Mouse (Mus musculus) bone marrow macrophage, adult 2 months (primary cell): ENCODE data around the gene Cd27. TPM values are rescaled to one million over a fixed set of nuclear protein-coding genes. Genes with fewer than 3 reads are reported as not detected.

Source experiments
- H3K27ac ChIP-seq: 2 replicates; pipeline ENCODE4 v1.5.1; 2012; ENCODE audit warnings: low read depth, low read length; ENCODE audit not compliant: insufficient read depth
- H3K4me1 ChIP-seq: 2 replicates; pipeline ENCODE4 v1.6.1; 2012; ENCODE audit warnings: low read length; ENCODE audit not compliant: control insufficient read depth, insufficient read depth
- H3K4me3 ChIP-seq: 2 replicates; pipeline ENCODE4 v1.5.1; 2012; ENCODE audit warnings: mild to moderate bottlenecking, low read length, moderate library complexity; ENCODE audit not compliant: insufficient read depth
- CTCF ChIP-seq: IDR thresholded peaks from 2 replicates; pipeline ENCODE4 v1.5.1; 2012; ENCODE audit warnings: low read depth, mild to moderate bottlenecking, low read length, moderate library complexity
- POLR2A ChIP-seq: IDR thresholded peaks from 2 replicates; pipeline ENCODE4 v1.6.1; 2012; ENCODE audit warnings: mild to moderate bottlenecking, low read depth, low read length, borderline replicate concordance
- polyA plus RNA-seq: library from polyadenylated mRNA; stranded (reverse); fragments of >200 nt; gene quantifications from 2 replicates; pipeline ENCODE4 v1.2.4, GENCODE M21; 2012; ENCODE audit not compliant: missing spikeins, insufficient read depth, insufficient read length

Cd27 gene
- polyA plus RNA-seq, 1 experiment: not detected

DNA sequence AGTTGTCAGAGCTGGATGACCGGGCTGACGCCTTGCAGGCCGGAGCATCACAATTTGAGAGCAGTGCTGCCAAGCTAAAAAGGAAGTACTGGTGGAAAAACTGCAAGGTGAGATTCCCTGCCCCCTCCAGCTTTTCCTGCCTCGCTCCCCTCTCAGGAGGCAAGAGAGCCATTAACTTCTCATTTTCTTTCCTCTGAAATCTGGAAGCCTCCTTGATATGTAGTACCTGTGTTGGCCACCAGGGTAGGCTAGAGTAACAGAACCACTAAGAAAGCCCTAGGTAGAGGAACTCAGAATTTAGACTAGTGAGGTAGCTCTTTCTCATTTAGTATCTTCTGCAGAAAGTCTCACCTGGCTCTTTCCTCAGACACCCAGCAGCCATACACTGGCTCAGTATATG is 17.8 kb downstream of the Cd27 start:
- Histone ChIP-seq H3K4me1 (peaks cover 16% of the 10 kb centered on the region), H3K27ac (peak overlapping the region; percentile 14; the same call in 1 of the 2 replicates), H3K4me3 (no peak overlapping the region)
- TF ChIP-seq POLR2A (no peak), CTCF (no peak)

DNA sequence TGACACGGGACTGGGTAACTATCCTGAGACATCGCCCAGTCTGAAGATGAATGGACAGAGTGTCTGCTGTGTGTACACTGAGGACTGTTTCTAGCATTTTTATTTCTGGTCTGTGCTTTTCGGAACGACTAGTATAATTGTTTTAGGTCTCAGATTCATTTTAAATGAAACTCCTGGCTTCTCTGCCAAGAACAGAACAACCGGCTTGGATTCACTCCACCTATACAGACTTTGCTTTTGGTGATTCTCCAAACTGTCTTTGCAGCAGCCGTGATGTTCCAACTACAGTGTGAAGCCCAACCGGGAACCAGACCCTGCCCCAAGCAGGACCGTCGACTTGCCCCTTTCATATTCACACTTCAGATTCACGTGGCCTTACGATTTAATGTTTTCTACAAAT is 18.9 kb downstream of the Cd27 start:
- Histone ChIP-seq H3K4me1 (peaks cover 16% of the 10 kb centered on the region), H3K4me3 (no peak overlapping the region), H3K27ac (no peak overlapping the region)
- TF ChIP-seq POLR2A: no peak
- no peak for TF ChIP-seq CTCF

DNA sequence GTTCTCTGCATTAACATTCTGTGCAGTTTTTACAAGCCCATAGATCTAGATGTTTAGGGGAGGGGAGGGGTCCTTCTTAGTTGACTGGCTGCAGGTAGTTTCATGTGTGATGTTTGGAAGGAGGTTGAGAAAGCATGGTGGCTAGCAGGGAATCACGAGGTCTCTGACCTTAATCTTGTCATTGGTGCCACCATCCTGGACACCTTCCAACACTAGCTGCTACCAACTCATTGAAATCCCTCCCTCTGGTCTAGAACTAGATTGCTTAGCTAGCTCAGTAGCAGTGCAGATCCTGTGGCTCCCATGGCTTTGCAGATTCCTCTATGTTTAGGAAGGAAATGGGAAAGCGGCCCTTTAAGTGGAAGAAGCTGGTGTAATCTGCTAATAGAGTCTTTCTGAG is 19.9 kb downstream of the Cd27 start:
- Histone ChIP-seq H3K4me3 (peak overlapping the region; percentile 47; the same call in 1 of the 2 replicates), H3K27ac (no peak overlapping the region), H3K4me1 (peaks cover 16% of the 10 kb centered on the region)
- TF ChIP-seq CTCF (no peak), POLR2A (no peak)

DNA sequence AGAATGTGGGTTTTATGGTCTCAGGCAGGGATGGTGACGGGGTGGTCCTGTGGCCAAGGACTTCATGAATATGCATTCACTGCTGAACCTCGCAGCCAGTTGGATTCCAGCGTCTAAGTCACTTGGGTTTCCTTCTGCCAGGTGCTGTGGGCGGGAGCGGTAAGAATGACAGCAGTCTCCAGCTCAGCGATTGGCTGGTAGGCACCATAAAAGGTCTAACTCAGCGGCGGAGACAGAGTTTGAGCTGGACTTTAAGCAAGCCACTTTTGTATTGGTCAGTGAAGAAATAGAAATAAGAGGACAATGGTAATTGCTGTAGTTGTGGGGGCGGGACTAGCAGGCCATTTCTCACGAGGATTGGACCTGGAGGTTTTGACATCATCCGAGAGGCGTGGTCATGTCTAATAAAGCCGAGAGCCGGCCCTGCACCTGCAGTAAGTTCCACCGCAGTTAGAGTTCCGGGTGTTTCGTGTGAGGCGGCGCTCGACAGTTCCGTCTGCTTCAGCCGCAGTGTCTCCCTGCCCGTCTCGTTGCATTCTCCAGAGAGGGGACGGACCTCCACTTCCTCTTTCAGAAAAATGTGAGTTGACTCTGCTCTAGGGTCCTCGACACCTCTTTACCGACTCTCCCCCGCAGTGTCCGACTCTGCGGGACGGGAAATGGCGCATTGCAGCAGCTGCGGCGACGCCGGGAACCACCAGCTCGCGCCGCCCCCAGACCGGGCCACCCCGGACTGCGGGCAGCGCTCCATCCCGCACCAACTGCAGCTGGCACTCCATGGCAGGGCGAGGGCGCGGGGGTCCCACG is 21.5 kb downstream of the Cd27 start, which contains the start of gene Vamp1:
TSS of gene Vamp1 (plus strand) at position 404 of the 807 bp plus-strand sequence.
- peaks cover 19% of the 10 kb centered on the region for H3K4me1 ChIP-seq
- peak within 1 kb of the TSS; percentile 82 for H3K27ac ChIP-seq
- peak within 1 kb of the TSS; percentile 70 for H3K4me3 ChIP-seq
- TF ChIP-seq POLR2A (peak; percentile 79; the same call in 1 of the 2 replicates), CTCF (no peak)

DNA sequence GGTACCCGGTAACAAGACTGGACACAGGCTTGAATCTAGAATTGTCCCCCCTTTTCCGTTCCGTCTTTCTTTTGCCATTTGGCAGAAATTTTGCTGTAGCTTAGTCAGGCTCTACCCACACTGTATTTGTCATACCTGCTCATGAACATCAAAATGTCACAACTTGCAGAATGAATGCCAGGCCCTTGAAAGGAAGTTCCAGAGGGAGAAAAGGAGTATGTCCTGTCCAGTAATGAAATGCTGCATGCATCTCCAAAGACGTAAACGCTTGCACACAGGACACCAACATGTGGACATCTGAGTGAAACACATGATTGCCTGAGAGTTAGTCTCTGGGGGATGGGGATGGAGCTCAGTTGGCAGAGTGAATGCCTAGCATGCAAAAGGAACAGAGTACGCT is 23.1 kb downstream of the Cd27 start:
- H3K4me1 ChIP-seq: peaks cover 17% of the 10 kb centered on the region
- H3K4me3 ChIP-seq: no peak overlapping the region
- TF ChIP-seq POLR2A (no peak), CTCF (no peak)
- H3K27ac ChIP-seq: no peak overlapping the region

DNA sequence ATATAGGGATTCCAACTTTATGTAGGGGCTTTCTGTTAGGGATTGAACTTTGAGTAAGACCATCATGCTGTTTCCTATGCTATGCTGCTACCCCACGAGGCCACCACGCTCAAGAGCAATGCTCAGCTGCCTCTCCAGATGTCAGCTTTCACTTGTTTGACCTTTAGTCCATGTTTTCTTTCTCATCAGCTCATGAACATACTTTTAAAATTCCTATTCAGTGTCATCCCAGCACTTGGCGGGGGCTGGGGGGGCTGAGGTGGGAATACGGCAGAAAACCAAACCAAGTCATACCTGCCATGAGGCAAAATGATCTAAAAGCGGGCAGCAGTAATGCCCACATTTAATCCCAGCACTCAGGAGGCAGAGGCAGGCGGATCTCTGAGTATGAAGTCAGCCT is 23.7 kb downstream of the Cd27 start:
- no peak overlapping the region for H3K4me3 ChIP-seq
- H3K27ac ChIP-seq: no peak overlapping the region
- TF ChIP-seq POLR2A: no peak
- TF ChIP-seq CTCF: no peak
- H3K4me1 ChIP-seq: peaks cover 12% of the 10 kb centered on the region

DNA sequence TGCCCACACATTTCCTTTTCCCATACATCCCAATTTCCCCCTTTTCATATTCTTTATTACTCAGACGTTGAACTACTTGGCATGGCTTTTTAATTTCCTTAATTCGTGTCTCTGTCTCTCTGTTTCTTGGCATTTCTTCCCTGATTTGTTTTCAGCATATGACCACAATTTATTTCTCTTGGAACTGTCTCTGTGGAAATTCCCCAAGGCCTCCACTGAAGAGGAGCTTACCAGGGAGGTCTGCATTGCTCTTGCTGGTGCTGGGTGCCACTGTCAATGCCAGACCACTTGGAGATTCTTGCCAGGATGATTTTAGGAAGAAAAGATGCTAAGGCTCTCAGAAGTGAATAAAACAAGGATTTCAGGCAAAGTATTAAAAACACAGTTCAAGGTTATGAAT is 24.2 kb downstream of the Cd27 start:
- H3K27ac ChIP-seq: no peak overlapping the region
- no peak for TF ChIP-seq POLR2A
- no peak for TF ChIP-seq CTCF
- H3K4me3 ChIP-seq: no peak overlapping the region
- H3K4me1 ChIP-seq: peaks cover 10% of the 10 kb centered on the region

DNA sequence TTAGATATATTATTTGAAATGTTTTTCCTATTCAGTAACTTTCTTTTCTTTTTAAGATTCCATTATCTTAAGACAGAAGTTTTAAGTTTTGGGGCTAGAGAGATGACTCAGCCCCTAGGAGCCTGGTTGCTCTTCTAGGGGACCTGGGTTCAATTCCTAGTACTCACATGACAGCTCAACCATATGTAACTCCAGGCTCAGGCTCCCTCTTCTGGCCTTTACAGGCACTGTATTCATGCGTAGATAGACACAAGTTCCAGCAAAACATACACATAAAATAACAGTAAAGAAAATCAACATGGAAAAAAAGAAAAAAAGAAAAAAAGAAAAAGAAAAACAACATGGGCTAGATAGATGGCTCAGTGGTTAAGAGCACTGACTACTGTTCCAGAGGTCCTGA is 26.4 kb downstream of the Cd27 start:
- TF ChIP-seq POLR2A (no peak), CTCF (no peak)
- Histone ChIP-seq H3K27ac (no peak overlapping the region), H3K4me1 (peaks cover 3% of the 10 kb centered on the region; the same call in 1 of the 2 replicates)

DNA sequence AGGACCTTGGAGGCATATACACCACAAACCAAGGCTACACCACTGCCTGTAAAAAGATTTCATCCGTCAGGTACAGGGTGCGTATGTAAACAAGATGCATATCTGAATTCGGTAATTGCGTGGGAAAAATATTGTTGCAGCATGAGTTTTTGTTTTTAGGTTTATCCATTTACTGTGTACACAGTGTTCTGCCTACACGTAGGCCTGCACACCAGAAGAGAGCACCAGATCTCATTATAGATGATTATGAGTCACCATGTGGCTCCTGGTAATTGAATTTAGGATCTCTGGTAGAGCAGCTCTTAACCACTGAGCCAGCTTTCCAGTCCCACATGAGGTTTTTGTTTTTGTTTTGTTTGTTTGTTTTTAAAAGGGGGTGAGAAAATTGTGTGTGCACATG is 39.6 kb downstream of the Cd27 start:
- peaks cover 9% of the 10 kb centered on the region for H3K4me1 ChIP-seq
- TF ChIP-seq POLR2A (no peak), CTCF (no peak)

More for the DNA sequence above, 26.4 kb downstream of the Cd27 start:
- no peak overlapping the region for H3K4me3 ChIP-seq

DNA sequence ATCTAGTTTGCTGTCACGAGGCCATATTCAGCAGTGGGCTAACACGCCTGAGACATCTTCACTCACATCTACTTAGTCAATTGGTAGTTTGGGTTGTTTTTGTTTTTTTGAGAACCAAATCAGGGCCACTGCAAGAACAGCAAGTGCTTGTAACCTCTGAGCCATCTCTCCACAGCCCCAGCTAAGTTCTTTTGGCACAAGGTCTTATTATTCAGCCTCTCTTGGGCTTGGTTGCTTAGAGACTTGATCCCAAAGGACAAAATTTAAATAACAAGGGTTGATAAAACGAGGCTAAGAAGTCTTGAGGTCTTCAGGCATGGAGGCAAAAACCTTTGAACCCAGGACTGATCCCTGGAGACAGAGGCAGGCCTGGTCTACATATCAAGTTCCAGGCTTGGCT is 40.5 kb downstream of the Cd27 start:
- TF ChIP-seq POLR2A: no peak
- no peak for TF ChIP-seq CTCF
- H3K4me3 ChIP-seq: no peak overlapping the region
- H3K4me1 ChIP-seq: peaks cover 9% of the 10 kb centered on the region
- no peak overlapping the region for H3K27ac ChIP-seq

More for the DNA sequence above, 39.6 kb downstream of the Cd27 start:
- no peak overlapping the region for H3K4me3 ChIP-seq
- H3K27ac ChIP-seq: no peak overlapping the region
